Mouse (Mus musculus): ENCODE measurements at regions not wholly inside any gene's neighbourhood (a gene's known extent, or its start where the extent isn't known, plus 50 kb on each side); places are given as distances from the start of the nearest gene placed in this dataset.

DNA sequence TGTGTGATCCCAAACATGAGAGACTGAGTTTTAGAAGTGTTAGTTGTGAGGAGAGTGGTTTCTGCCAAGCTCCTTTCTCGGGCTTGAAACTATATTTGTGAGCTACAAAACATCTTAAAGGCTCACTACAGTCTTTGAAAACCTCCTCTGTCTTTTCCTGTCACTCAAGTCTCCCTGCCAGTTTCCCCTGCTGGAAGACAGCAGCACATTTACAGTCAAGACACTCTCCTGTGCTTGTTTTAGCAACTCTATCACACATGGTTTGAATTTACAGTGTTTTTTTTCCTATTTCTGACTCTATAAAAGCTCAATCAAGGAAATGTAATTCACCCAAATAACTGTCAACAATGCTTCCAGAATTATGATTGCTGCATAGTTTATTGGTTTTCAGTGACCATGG, 286.1 kb upstream of the Sptlc3 start:
- 35% methylated on average over 1 of the region's 1 CpGs for WGBS
- Histone ChIP-seq H3K36me3 (replicated peaks; ENCODE audit: control insufficient read depth, insufficient read depth, low read depth, low read length) (no peaks in the 10 kb centered on the region), H3K4me2 (ENCODE audit: low read depth, low read length) (no peak overlapping the region), H3K9me3 (replicated peaks; ENCODE audit: control insufficient read depth, low read length) (no peaks in the 10 kb centered on the region), H3K9ac (replicated peaks; ENCODE audit: low read length) (no peak overlapping the region), H3K27ac (replicated peaks; ENCODE audit: low read depth, low read length) (no peak overlapping the region), H3K4me3 (ENCODE audit: low read depth, low read length) (no peak overlapping the region), H3K4me1 (ENCODE audit: control insufficient read depth, insufficient read depth, low read length) (no peaks in the 10 kb centered on the region), H3K27me3 (ENCODE audit: control insufficient read depth, insufficient read depth, low read length) (no peaks in the 10 kb centered on the region)
- ATAC-seq (replicated peaks; ENCODE audit: insufficient number of reproducible peaks, low FRiP score, low TSS enrichment, low read depth) (no peak), DNase-seq (ENCODE audit: low spot score) (no peak)

DNA sequence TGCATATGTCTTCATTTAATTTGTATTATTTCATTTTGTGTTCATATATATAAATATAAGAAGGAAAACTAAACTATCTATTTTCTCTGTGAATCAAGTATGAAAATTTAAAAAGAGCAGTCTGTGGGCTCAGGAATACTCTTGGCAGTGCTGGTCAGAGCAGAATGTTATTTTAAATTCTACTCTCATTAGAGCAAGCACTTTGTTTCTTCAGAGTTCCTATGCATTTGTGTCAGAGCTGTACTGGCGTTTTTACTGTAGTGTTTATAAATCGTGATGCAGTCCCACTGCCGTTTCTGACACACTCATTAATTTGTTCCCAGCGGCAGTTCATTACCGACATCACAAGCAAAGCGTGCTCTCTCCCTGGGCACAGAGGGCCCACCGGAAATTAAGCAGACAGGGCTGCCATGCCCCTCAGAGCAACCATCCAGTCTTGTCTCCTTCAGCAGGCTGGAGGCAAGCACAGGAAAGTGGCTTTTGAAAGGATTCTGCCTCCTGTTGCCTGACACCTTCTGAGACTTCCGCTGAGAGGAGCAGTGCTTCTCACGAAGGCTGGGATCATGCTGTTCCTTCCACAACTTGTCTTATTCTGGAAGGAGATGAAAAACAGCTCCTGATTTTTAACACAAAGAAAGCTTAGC, 272.8 kb upstream of the Sptlc3 start:
- Histone ChIP-seq H3K27ac (replicated peaks; ENCODE audit: low read depth, low read length) (no peak overlapping the region), H3K9ac (replicated peaks; ENCODE audit: low read length) (no peak overlapping the region), H3K9me3 (replicated peaks; ENCODE audit: control insufficient read depth, low read length) (no peaks in the 10 kb centered on the region), H3K4me2 (ENCODE audit: low read depth, low read length) (no peak overlapping the region), H3K4me3 (ENCODE audit: low read depth, low read length) (no peak overlapping the region), H3K4me1 (ENCODE audit: control insufficient read depth, insufficient read depth, low read length) (no peaks in the 10 kb centered on the region), H3K36me3 (replicated peaks; ENCODE audit: control insufficient read depth, insufficient read depth, low read depth, low read length) (no peaks in the 10 kb centered on the region), H3K27me3 (ENCODE audit: control insufficient read depth, insufficient read depth, low read length) (no peaks in the 10 kb centered on the region)
- ATAC-seq (replicated peaks; ENCODE audit: insufficient number of reproducible peaks, low FRiP score, low TSS enrichment, low read depth) (no peak), DNase-seq (ENCODE audit: low spot score) (no peak)
- 40% methylated on average over 9 of the region's 9 CpGs for WGBS

DNA sequence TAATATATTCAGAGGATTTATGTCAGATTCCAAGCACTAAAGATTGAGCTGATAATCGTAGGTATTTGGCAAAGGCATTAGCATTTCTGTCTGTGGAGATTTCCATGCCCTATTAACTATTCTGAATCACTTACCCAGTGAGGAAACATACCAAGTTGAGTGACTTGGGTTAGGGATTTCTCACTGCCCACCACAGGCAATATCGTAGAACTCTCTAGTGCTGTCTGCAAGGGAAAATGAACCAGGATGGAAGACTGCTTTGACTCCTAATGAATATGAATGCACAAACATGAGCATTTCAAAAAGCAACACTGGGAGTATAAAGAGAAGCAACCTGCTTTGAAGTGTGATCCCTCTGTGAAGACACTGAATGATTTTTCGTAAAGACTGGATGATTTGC, 263.3 kb upstream of the Sptlc3 start:
- WGBS = 54% methylated on average over 3 of the region's 3 CpGs
- Histone ChIP-seq H3K4me3 (ENCODE audit: low read depth, low read length) (no peak overlapping the region), H3K27me3 (ENCODE audit: control insufficient read depth, insufficient read depth, low read length) (no peaks in the 10 kb centered on the region), H3K4me2 (ENCODE audit: low read depth, low read length) (no peak overlapping the region), H3K4me1 (ENCODE audit: control insufficient read depth, insufficient read depth, low read length) (no peaks in the 10 kb centered on the region), H3K9me3 (replicated peaks; ENCODE audit: control insufficient read depth, low read length) (no peaks in the 10 kb centered on the region), H3K36me3 (replicated peaks; ENCODE audit: control insufficient read depth, insufficient read depth, low read depth, low read length) (no peaks in the 10 kb centered on the region), H3K27ac (replicated peaks; ENCODE audit: low read depth, low read length) (no peak overlapping the region), H3K9ac (replicated peaks; ENCODE audit: low read length) (no peak overlapping the region)
- DNase-seq (ENCODE audit: low spot score) (no peak), ATAC-seq (replicated peaks; ENCODE audit: insufficient number of reproducible peaks, low FRiP score, low TSS enrichment, low read depth) (no peak)

DNA sequence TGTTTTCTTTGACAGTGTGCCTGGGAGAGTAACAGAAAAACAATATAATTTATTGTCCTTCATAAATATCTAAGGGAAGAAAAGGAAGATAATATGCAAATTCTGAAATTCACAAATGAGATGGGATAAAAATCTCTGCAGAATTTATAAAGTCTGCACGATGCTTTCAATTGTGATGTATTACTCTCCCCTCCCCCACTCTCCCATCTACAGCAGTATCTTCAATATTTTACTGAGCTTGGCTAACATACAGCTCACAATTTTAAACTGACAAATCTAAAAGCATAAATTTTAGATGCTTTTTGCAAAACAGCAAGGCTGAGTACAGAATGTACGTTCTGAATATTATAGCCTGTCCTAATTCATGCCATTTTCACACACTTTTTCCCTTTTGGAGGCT, 243.6 kb upstream of the Sptlc3 start:
- Histone ChIP-seq H3K4me1 (ENCODE audit: control insufficient read depth, insufficient read depth, low read length) (no peaks in the 10 kb centered on the region), H3K9me3 (replicated peaks; ENCODE audit: control insufficient read depth, low read length) (no peaks in the 10 kb centered on the region), H3K36me3 (replicated peaks; ENCODE audit: control insufficient read depth, insufficient read depth, low read depth, low read length) (no peaks in the 10 kb centered on the region), H3K27ac (replicated peaks; ENCODE audit: low read depth, low read length) (no peak overlapping the region), H3K9ac (replicated peaks; ENCODE audit: low read length) (no peak overlapping the region), H3K4me3 (ENCODE audit: low read depth, low read length) (no peak overlapping the region), H3K27me3 (ENCODE audit: control insufficient read depth, insufficient read depth, low read length) (no peaks in the 10 kb centered on the region), H3K4me2 (ENCODE audit: low read depth, low read length) (no peak overlapping the region)
- ATAC-seq (replicated peaks; ENCODE audit: insufficient number of reproducible peaks, low FRiP score, low TSS enrichment, low read depth) (no peak), DNase-seq (ENCODE audit: low spot score) (no peak)
- WGBS = 87% methylated on average over 2 of the region's 2 CpGs

DNA sequence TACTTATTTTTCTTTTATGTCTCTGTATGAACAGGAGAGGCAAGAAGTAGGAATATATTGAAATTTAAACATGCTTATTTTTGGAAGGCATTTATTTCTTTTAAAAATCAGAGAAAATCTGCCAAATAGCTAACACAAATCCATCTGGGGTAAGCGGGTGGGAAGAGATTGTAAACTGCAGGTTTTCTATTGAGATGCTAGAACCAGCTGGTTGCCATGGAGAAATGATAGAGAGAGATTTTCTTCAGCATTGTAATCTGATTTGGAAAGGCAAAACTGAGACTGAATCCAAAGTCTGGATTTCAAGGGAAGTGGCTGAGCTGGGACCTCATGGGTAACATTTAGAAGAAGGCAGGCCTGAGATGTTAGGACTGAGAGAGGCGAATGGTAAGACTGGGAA, 226.6 kb upstream of the Sptlc3 start:
- no peak for DNase-seq (ENCODE audit: low spot score)
- Histone ChIP-seq H3K9me3 (replicated peaks; ENCODE audit: control insufficient read depth, low read length) (no peaks in the 10 kb centered on the region), H3K4me1 (ENCODE audit: control insufficient read depth, insufficient read depth, low read length) (no peaks in the 10 kb centered on the region), H3K4me2 (ENCODE audit: low read depth, low read length) (no peak overlapping the region), H3K36me3 (replicated peaks; ENCODE audit: control insufficient read depth, insufficient read depth, low read depth, low read length) (no peaks in the 10 kb centered on the region), H3K27me3 (ENCODE audit: control insufficient read depth, insufficient read depth, low read length) (no peaks in the 10 kb centered on the region), H3K27ac (replicated peaks; ENCODE audit: low read depth, low read length) (no peak overlapping the region), H3K4me3 (ENCODE audit: low read depth, low read length) (no peak overlapping the region), H3K9ac (replicated peaks; ENCODE audit: low read length) (no peak overlapping the region)
- ATAC-seq (replicated peaks; ENCODE audit: insufficient number of reproducible peaks, low FRiP score, low TSS enrichment, low read depth) = no peak
- WGBS = 92% methylated on average over 2 of the region's 2 CpGs

DNA sequence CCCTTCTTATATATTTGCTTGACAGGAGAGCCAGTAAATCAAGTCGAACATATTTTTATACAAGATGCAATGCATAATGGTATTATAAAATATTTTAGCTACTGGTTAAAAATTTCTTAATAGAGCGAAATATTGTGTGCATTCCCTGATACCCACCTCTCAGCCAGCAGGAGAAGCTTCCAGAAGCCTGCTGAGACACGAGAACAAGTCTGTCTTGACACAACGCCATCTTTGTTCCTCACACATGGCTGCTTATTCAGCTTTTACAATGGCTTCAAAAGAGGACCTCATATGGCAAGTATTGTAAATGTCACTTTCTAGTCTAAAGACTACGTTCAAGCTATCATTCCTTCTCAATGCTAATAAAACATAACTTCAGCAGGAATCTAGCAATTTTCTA, 217.1 kb upstream of the Sptlc3 start:
- no peak overlapping the region for H3K9ac ChIP-seq (replicated peaks; ENCODE audit: low read length)
- DNase-seq (ENCODE audit: low spot score) (no peak), ATAC-seq (replicated peaks; ENCODE audit: insufficient number of reproducible peaks, low FRiP score, low TSS enrichment, low read depth) (no peak)
- no peak overlapping the region for H3K27ac ChIP-seq (replicated peaks; ENCODE audit: low read depth, low read length)
- H3K9me3 ChIP-seq (replicated peaks; ENCODE audit: control insufficient read depth, low read length) = no peaks in the 10 kb centered on the region
- no peaks in the 10 kb centered on the region for H3K4me1 ChIP-seq (ENCODE audit: control insufficient read depth, insufficient read depth, low read length)
- no peaks in the 10 kb centered on the region for H3K27me3 ChIP-seq (ENCODE audit: control insufficient read depth, insufficient read depth, low read length)
- WGBS = 81% methylated on average over 5 of the region's 5 CpGs
- no peak overlapping the region for H3K4me3 ChIP-seq (ENCODE audit: low read depth, low read length)
- no peaks in the 10 kb centered on the region for H3K36me3 ChIP-seq (replicated peaks; ENCODE audit: control insufficient read depth, insufficient read depth, low read depth, low read length)
- no peak overlapping the region for H3K4me2 ChIP-seq (ENCODE audit: low read depth, low read length)

DNA sequence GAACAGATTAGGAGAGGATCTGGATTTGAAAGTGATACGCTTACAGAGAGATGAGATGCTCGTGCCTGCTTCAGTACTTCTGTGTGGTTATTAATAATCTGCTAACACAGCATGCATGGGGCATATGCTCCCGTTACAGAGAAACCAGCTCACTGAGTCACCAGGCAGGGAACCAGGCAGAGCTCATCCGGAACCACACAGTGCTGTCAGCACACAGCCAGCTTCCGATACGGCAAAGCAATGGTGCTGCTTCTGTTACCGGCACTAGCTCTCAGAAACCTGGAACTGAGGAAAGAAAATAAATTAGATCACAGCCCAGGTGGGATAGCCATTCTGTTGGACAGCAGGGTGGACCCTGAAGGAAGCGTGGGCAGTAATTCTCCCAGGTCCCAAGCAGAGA, 216.1 kb upstream of the Sptlc3 start:
- Histone ChIP-seq H3K9ac (replicated peaks; ENCODE audit: low read length) (no peak overlapping the region), H3K27ac (replicated peaks; ENCODE audit: low read depth, low read length) (no peak overlapping the region), H3K9me3 (replicated peaks; ENCODE audit: control insufficient read depth, low read length) (no peaks in the 10 kb centered on the region), H3K36me3 (replicated peaks; ENCODE audit: control insufficient read depth, insufficient read depth, low read depth, low read length) (no peaks in the 10 kb centered on the region), H3K4me2 (ENCODE audit: low read depth, low read length) (no peak overlapping the region), H3K4me1 (ENCODE audit: control insufficient read depth, insufficient read depth, low read length) (no peaks in the 10 kb centered on the region), H3K27me3 (ENCODE audit: control insufficient read depth, insufficient read depth, low read length) (no peaks in the 10 kb centered on the region), H3K4me3 (ENCODE audit: low read depth, low read length) (no peak overlapping the region)
- ATAC-seq (replicated peaks; ENCODE audit: insufficient number of reproducible peaks, low FRiP score, low TSS enrichment, low read depth) (no peak), DNase-seq (ENCODE audit: low spot score) (no peak)
- WGBS = 90% methylated on average over 8 of the region's 8 CpGs

DNA sequence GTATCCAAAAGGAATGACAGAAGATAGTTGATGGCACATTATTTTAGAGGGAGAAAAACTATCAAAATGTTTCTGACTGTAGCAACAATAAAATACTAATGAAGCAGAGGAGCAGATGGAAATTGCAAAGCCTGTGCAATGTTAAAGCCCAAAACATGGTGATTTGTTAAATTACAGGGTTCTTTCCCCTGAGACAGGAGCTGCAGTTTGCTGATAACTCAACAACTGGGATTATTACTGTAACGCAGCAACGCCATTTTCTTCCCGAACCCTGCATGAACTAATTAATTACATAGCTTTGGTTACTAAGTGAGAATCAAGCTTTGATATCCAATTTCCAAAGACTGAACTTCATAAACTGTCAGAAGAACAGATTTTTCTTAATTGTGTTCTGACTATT, 212.7 kb upstream of the Sptlc3 start:
- Histone ChIP-seq H3K9ac (replicated peaks; ENCODE audit: low read length) (no peak overlapping the region), H3K27ac (replicated peaks; ENCODE audit: low read depth, low read length) (no peak overlapping the region), H3K4me2 (ENCODE audit: low read depth, low read length) (no peak overlapping the region), H3K4me3 (ENCODE audit: low read depth, low read length) (no peak overlapping the region), H3K4me1 (ENCODE audit: control insufficient read depth, insufficient read depth, low read length) (no peaks in the 10 kb centered on the region), H3K36me3 (replicated peaks; ENCODE audit: control insufficient read depth, insufficient read depth, low read depth, low read length) (no peaks in the 10 kb centered on the region), H3K9me3 (replicated peaks; ENCODE audit: control insufficient read depth, low read length) (no peaks in the 10 kb centered on the region), H3K27me3 (ENCODE audit: control insufficient read depth, insufficient read depth, low read length) (no peaks in the 10 kb centered on the region)
- DNase-seq (ENCODE audit: low spot score) = no peak
- ATAC-seq (replicated peaks; ENCODE audit: insufficient number of reproducible peaks, low FRiP score, low TSS enrichment, low read depth) = no peak
- 78% methylated on average over 3 of the region's 3 CpGs for WGBS
